Mouse (Mus musculus) C2C12 (cell line): ENCODE results near the gene Sst. TPM values are rescaled to one million over a fixed set of nuclear protein-coding genes. Genes with fewer than 3 reads are reported as not detected.

Experiments
- H3K27me3 ChIP-seq: one replicate; pipeline ENCODE4 v1.6.1; 2011; ENCODE audit not compliant: control insufficient read depth, insufficient read depth, insufficient read length
- H3K36me3 ChIP-seq: one replicate; pipeline ENCODE4 v1.6.1; 2011; ENCODE audit not compliant: control insufficient read depth, insufficient read depth
- H3K4me3 ChIP-seq: one replicate; pipeline ENCODE4 v1.5.1; 2011; ENCODE audit warnings: mild to moderate bottlenecking, control low read depth; ENCODE audit not compliant: poor library complexity, insufficient read depth, severe bottlenecking
- H3K79me2 ChIP-seq: one replicate; pipeline ENCODE4 v1.6.1; 2011; ENCODE audit not compliant: control insufficient read depth, insufficient read depth
- H3K79me3 ChIP-seq: one replicate; pipeline ENCODE4 v1.6.1; 2011; ENCODE audit warnings: low read depth, control low read depth
- H3ac ChIP-seq: one replicate; pipeline ENCODE3; 2011; ENCODE audit warnings: low read depth; ENCODE audit not compliant: control insufficient read depth, insufficient read length
- CEBPB ChIP-seq: IDR thresholded peaks from one replicate; pipeline ENCODE4 v1.6.1; 2011; ENCODE audit warnings: low read depth, mild to moderate bottlenecking, control low read depth, moderate library complexity
- CTCF ChIP-seq: IDR thresholded peaks from one replicate; pipeline ENCODE4 v1.5.1; 2011; ENCODE audit not compliant: control insufficient read depth, insufficient read depth, insufficient read length
- FOSL1 ChIP-seq: IDR thresholded peaks from one replicate; pipeline ENCODE4 v1.8.0; 2011; ENCODE audit warnings: mild to moderate bottlenecking, low read length; ENCODE audit not compliant: poor library complexity, insufficient read depth, severe bottlenecking
- MAX ChIP-seq: IDR thresholded peaks from one replicate; pipeline ENCODE4 v1.6.1; 2011; ENCODE audit warnings: mild to moderate bottlenecking, control low read depth
- MYOD1 ChIP-seq: IDR thresholded peaks from one replicate; pipeline ENCODE4 v1.6.1; 2011; ENCODE audit warnings: low read depth; ENCODE audit not compliant: control insufficient read depth, insufficient read length
- MYOG ChIP-seq: IDR thresholded peaks from one replicate; pipeline ENCODE4 v1.6.1; 2011; ENCODE audit not compliant: control insufficient read depth, insufficient read length; ENCODE audit errors: extremely low read depth
- USF1 ChIP-seq: IDR thresholded peaks from one replicate; pipeline ENCODE4 v1.6.1; 2011; ENCODE audit warnings: low read depth, mild to moderate bottlenecking, control low read depth, moderate library complexity
- polyA plus RNA-seq: library from polyadenylated mRNA; unstranded; fragments of >200 nt; fragmentation: generic; extraction: Trizol; gene quantifications from one replicate; pipeline ENCODE4 v1.2.1, GENCODE M21; 2012; ENCODE audit warnings: missing spikeins

The Sst gene
- polyA plus RNA-seq, 1 experiment = not detected

- Histone ChIP-seq H3K27me3 (peaks cover 29% of the 10 kb centered on the region), H3K79me2 (no peaks in the 10 kb centered on the region), H3K4me3 (no peak overlapping the region), H3K36me3 (no peaks in the 10 kb centered on the region), H3ac (no peak overlapping the region), H3K79me3 (no peaks in the 10 kb centered on the region)
- no peak for TF ChIP-seq MAX
- no peak for TF ChIP-seq CTCF
- TF ChIP-seq MYOD1 = no peak
Measured at GRCm38 (mm10) chr16:23890151-23890550, 607 bp downstream of the Sst start.

GRCm38 (mm10) chr16:23887910-23888579 lies 2.7 kb downstream of the Sst start:
- no peaks in the 10 kb centered on the region for H3K79me3 ChIP-seq
- H3K79me2 ChIP-seq = no peaks in the 10 kb centered on the region
- no peak overlapping the region for H3ac ChIP-seq
- TF ChIP-seq MYOG (no peak), MAX (no peak), USF1 (no peak), FOSL1 (no peak), MYOD1 (no peak), CEBPB (no peak), CTCF (no peak)
- no peaks in the 10 kb centered on the region for H3K36me3 ChIP-seq
- no peak overlapping the region for H3K4me3 ChIP-seq
- H3K27me3 ChIP-seq = peaks cover 35% of the 10 kb centered on the region

GRCm38 (mm10) chr16:23885098-23885497 lies 5.7 kb downstream of the Sst start:
- TF ChIP-seq MYOG = no peak
- no peak for TF ChIP-seq CEBPB
- TF ChIP-seq MYOD1 = no peak
- TF ChIP-seq FOSL1 = no peak
- TF ChIP-seq USF1 = no peak
- no peak for TF ChIP-seq CTCF
- TF ChIP-seq MAX = no peak
- Histone ChIP-seq H3K4me3 (no peak overlapping the region), H3K79me3 (no peaks in the 10 kb centered on the region), H3K36me3 (no peaks in the 10 kb centered on the region), H3ac (no peak overlapping the region), H3K27me3 (peaks cover 24% of the 10 kb centered on the region), H3K79me2 (no peaks in the 10 kb centered on the region)

- H3ac ChIP-seq = no peak overlapping the region
- no peaks in the 10 kb centered on the region for H3K79me3 ChIP-seq
- H3K4me3 ChIP-seq = no peak overlapping the region
- H3K79me2 ChIP-seq = no peaks in the 10 kb centered on the region
- no peaks in the 10 kb centered on the region for H3K27me3 ChIP-seq
- TF ChIP-seq MYOD1 = no peak
- TF ChIP-seq MYOG = no peak
- no peak for TF ChIP-seq CEBPB
- TF ChIP-seq CTCF = no peak
- TF ChIP-seq USF1 = no peak
- TF ChIP-seq MAX = no peak
- no peak for TF ChIP-seq FOSL1
- no peaks in the 10 kb centered on the region for H3K36me3 ChIP-seq
Measured at GRCm38 (mm10) chr16:23855242-23855641, 35.5 kb downstream of the Sst start.

- H3ac ChIP-seq = no peak overlapping the region
- H3K27me3 ChIP-seq = no peaks in the 10 kb centered on the region
- H3K36me3 ChIP-seq = no peaks in the 10 kb centered on the region
- no peaks in the 10 kb centered on the region for H3K79me3 ChIP-seq
- H3K4me3 ChIP-seq = no peak overlapping the region
- H3K79me2 ChIP-seq = no peaks in the 10 kb centered on the region
- TF ChIP-seq MAX (no peak), FOSL1 (no peak), CEBPB (no peak), MYOD1 (no peak), USF1 (no peak)
Measured at GRCm38 (mm10) chr16:23849720-23850119, 41.0 kb downstream of the Sst start.

- no peaks in the 10 kb centered on the region for H3K27me3 ChIP-seq
- no peak overlapping the region for H3K4me3 ChIP-seq
- H3K79me3 ChIP-seq = no peaks in the 10 kb centered on the region
- no peaks in the 10 kb centered on the region for H3K79me2 ChIP-seq
- no peak overlapping the region for H3ac ChIP-seq
- TF ChIP-seq USF1 = no peak
- no peak for TF ChIP-seq CEBPB
- H3K36me3 ChIP-seq = no peaks in the 10 kb centered on the region
Measured at GRCm38 (mm10) chr16:23849176-23849575, 41.6 kb downstream of the Sst start.
